Mouse (Mus musculus): ENCODE measurements at regions not wholly inside any gene's neighbourhood (a gene's known extent, or its start where the extent isn't known, plus 50 kb on each side); places are given as distances from the start of the nearest gene placed in this dataset.

DNA sequence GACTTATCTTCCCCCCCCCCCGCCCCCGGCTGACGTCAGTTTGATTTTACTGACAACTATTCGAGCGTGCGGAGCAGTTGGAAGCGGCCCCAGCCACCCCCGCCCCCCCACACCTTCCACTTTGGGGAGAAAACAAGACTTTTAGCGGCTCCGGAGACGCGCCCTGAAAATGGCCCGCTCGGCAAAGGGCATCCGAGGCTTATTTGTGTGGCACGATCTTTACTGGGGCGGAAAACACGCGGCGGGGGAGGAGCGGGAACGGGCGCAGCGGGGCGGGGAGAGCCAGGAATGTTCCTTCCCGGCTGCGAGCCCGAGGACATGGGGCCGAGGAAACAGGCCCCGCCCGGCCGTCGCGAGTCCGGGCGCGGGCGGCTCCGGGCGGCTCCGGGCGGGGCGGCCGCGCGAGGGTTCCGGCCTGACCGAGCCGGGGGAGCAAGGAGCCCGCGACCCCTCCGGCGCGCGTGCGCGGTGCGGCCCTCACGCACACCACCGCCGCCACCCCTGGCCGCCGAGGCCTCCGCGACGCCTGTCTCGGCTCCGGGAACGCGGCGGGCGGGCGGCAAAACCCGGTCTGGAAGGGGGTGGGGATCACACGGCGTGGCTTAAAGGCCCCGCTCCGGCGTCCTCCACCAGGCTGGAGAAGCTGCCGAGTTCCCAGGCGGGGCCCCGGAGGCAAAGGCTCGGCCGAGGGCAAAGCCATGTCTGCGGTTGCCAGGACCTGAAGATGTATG, 86.1 kb upstream of the Arid1b start:
- peak; percentile 75; the same call in 1 of the 2 replicates for TF ChIP-seq POLR2A (IDR thresholded peaks at IDR 0.05; ENCODE audit: borderline replicate concordance, extremely low read depth, low read depth, low read length)
- no peak for TF ChIP-seq CTCF (IDR thresholded peaks at IDR 0.05; ENCODE audit: insufficient read depth, low read length)
